Mouse (Mus musculus) liver, adult (tissue): Measurements from ENCODE around the gene Mrps18c.
A peak's percentile ranks its signal among the peaks of the same experiment; 100 is the strongest.

ENCODE experiments used
- GATA4 ChIP-seq: IDR thresholded peaks from 2 replicates; pipeline ENCODE4 v1.6.1; 2014; ENCODE audit warnings: mild to moderate bottlenecking, low read length; ENCODE audit not compliant: insufficient replicate concordance

Mrps18c gene

GRCm38 (mm10) chr5:100798165-100798860 lies at the start of gene Mrps18c, which contains the start of gene Helq:
Gene Mrps18c (plus strand): TSS chr5:100798627.
Gene Helq (minus strand): TSS chr5:100798598.
- TF ChIP-seq GATA4: peak; percentile 79; the same call in 1 of the 2 replicates

GRCm38 (mm10) chr5:100750617-100751255 lies 47.7 kb upstream of the Mrps18c start:
- no peak for TF ChIP-seq GATA4

GRCm38 (mm10) chr5:100751655-100752054 lies 46.8 kb upstream of the Mrps18c start:
- no peak for TF ChIP-seq GATA4

DNA sequence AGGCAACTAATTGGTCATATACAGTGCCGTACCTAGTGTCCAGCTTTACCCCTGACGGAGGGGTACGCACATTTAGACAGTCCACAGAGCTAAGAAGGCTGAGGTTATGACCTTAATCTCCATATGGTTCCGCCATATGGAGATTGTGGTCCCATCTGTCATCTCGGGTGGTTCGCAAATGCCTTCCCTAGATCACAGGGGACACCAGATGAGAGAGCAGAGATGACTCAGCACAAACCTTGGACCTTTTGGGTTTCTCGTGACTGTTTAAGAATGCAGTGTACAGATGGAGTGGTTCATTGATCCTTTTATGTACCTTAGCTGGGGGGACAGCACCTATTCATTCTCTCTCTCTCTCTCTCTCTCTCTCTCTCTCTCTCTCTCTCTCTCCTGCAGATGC lies 45.0 kb upstream of the Mrps18c start:
- no peak for TF ChIP-seq GATA4

- TF ChIP-seq GATA4: no peak
Measured at GRCm38 (mm10) chr5:100758121-100758520, 40.3 kb upstream of the Mrps18c start.

- TF ChIP-seq GATA4: no peak
Measured at GRCm38 (mm10) chr5:100760049-100760663, 38.3 kb upstream of the Mrps18c start.

DNA sequence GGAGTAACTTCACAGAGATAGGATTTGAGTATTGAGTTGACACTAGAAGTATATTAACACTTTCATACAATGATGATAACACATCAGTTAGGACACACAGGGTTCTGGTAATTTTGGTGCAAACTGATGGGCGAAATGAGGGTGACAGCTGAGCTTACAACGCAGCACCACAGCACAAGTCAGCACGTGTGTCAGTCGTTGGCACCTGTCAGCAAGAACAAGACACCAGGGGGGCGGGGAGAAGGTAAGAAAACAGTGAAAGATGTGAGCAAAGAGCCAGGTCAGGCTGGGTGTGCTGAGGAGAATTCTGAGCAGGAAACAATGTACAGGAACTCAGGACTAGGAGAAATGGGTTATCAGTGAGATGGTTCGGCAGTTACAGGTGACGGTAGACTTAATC lies 36.7 kb upstream of the Mrps18c start:
- no peak for TF ChIP-seq GATA4

DNA sequence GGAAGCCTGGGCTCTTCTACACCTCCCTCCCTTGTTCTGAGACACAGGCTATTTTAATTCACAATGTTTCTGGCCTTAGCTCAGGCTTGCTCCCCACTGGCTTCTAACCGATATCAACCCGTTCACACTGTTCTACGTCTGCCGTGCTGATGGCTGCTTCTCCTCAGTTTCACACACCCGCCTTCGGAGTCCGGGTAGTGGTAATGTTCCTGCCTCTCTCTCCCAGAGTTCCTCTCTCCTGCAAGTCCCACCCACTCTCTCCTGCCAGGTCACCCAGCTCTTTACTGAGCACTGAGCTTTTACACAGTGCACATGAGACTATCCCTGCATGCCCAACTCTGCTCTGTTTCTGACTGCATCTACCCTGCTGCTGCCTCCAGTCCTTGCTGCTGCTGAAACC lies 32.4 kb upstream of the Mrps18c start:
- no peak for TF ChIP-seq GATA4

GRCm38 (mm10) chr5:100771575-100771974 lies 26.9 kb upstream of the Mrps18c start:
- TF ChIP-seq GATA4: no peak

GRCm38 (mm10) chr5:100775778-100776404 lies 22.5 kb upstream of the Mrps18c start:
- no peak for TF ChIP-seq GATA4

- no peak for TF ChIP-seq GATA4
Measured at GRCm38 (mm10) chr5:100776900-100777299, 21.5 kb upstream of the Mrps18c start.

DNA sequence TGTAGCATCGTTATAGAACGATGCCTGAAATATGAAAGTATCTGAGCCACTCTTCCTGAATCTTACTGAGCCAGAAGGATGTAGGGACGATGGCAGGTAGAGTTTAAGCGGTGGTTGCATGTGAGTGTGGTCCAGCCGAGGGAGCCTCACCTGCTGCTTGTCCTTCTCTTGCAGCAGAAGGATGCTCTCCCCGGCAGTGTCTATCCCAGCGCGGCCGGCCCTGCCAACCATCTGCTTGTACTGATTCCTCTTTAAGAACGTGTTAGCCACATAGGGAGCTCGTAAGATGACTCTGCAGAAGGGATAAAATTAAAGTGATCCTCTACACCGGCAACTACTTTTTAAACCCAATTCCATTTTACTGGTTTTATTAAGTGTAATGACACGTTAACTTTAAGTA lies 19.4 kb upstream of the Mrps18c start:
- no peak for TF ChIP-seq GATA4

- TF ChIP-seq GATA4: no peak
Measured at GRCm38 (mm10) chr5:100787527-100787926, 10.9 kb upstream of the Mrps18c start.

GRCm38 (mm10) chr5:100792261-100792660 lies 6.2 kb upstream of the Mrps18c start:
- no peak for TF ChIP-seq GATA4

- TF ChIP-seq GATA4: no peak
Measured at GRCm38 (mm10) chr5:100794084-100794483, 4.3 kb upstream of the Mrps18c start.

DNA sequence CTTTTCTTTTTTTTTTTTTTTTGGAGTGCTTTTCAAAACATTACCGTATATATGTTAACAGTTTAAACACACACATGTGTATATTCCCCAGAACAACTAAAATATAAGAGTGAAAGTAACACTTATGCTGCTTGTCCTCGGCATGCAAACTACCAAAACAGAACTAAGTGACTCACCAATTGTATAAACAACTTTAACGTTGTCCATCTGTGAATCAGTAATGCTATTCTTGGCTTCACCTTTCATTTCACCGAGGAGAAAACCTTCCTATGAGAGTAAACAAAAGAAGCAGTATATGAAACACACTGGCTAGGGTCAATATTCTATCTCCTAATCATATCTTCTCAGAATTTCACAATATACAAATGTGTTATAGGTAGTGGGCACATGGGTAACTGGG lies 19.9 kb downstream of the Mrps18c start:
- no peak for TF ChIP-seq GATA4
